Mouse (Mus musculus): ENCODE data around the gene 4930452B06Rik. TPM values are rescaled to one million over a fixed set of nuclear protein-coding genes. Genes with fewer than 3 reads are reported as not detected.

Gene 4930452B06Rik
- polyA plus RNA-seq, 1 experiment from 2014 or later, result 2.5 TPM

GRCm38 (mm10) chr14:8475851-8476250 is 190.2 kb downstream of the 4930452B06Rik start:
- Histone ChIP-seq H3K4me2 (no peak overlapping the region), H3K36me3 (no peaks in the 10 kb centered on the region), H3K4me1 (no peaks in the 10 kb centered on the region), H3K9ac (no peak overlapping the region), H3K9me3 (replicated peaks) (no peaks in the 10 kb centered on the region), H3K4me3 (no peak overlapping the region), H3K27me3 (replicated peaks) (no peaks in the 10 kb centered on the region), H3K27ac (no peak overlapping the region)
- 80% methylated on average over 5 of the region's 5 CpGs for WGBS (ENCODE audit: insufficient replicate concordance)
- no peak for ATAC-seq

- Histone ChIP-seq H3K4me1 (no peaks in the 10 kb centered on the region), H3K9me3 (replicated peaks) (no peaks in the 10 kb centered on the region), H3K4me3 (no peak overlapping the region), H3K9ac (no peak overlapping the region), H3K36me3 (no peaks in the 10 kb centered on the region), H3K27me3 (replicated peaks) (no peaks in the 10 kb centered on the region), H3K4me2 (no peak overlapping the region), H3K27ac (no peak overlapping the region)
- 49% methylated on average over 2 of the region's 2 CpGs for WGBS (ENCODE audit: insufficient replicate concordance)
- no peak for ATAC-seq
These were observed 193.2 kb downstream of the 4930452B06Rik start for GRCm38 (mm10) chr14:8472884-8473283.

DNA sequence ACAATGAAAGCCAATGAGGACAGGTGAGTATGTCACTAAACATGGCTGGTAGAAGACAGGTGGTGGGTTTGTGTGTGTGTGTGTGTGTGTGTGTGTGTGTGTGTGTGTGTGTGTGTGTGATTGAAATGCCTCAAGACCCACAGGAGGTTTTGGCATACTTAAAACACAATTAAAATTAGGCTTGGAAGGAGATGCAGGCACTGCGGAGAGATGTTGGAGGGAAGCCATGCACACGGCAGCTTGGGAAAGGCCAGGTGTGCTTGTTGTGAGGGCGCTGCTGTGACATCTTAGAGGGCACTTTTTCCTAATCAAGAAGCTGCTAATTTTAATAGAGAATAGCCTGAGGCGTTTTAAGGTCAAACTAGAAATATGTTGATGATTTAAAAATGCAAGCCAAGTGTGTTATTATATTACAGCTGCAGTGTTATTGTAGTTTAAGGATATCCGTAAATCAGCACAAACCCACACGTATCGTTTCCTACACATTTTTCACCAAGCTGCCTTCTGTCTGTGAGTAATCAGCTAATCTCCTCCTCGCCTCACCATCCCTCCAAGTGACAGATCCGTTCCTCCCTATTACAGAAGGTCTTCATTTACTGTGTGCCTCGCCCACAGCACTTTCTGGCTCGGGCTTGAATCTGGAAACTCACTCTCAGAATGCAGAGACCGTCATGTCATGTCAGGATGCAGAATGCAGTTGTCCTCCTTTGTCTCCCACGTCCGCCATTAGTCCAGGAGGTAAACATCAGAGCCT is 201.5 kb downstream of the 4930452B06Rik start:
- H3K4me3 ChIP-seq, result no peak overlapping the region
- 57% methylated on average over 14 of the region's 14 CpGs for WGBS (ENCODE audit: insufficient replicate concordance)
- no peaks in the 10 kb centered on the region for H3K36me3 ChIP-seq
- H3K4me1 ChIP-seq, result no peaks in the 10 kb centered on the region
- no peak overlapping the region for H3K27ac ChIP-seq
- no peak for ATAC-seq
- H3K27me3 ChIP-seq (replicated peaks), result no peaks in the 10 kb centered on the region
- H3K9me3 ChIP-seq (replicated peaks), result no peaks in the 10 kb centered on the region
- no peak overlapping the region for H3K9ac ChIP-seq
- H3K4me2 ChIP-seq, result no peak overlapping the region

DNA sequence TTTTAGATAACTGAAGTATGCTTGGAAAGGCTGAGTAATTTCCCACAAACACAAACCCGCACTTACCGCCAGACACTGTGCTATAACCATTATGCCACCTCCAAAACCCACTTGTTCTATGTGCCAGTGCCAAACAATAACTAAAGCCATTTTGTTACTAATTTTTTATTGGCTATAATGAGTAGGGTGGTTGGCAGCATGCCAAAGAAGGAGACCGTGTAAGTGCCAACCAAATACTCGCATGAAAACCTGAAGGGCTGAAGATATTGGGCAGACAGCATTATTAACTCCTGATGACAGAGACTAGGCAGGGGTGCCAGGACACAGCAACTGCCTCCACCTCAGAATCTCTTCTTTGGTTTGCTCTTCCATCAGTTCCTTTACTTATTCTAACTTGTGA is 203.1 kb downstream of the 4930452B06Rik start:
- no peak overlapping the region for H3K9ac ChIP-seq
- WGBS (ENCODE audit: insufficient replicate concordance), result 76% methylated on average over 4 of the region's 4 CpGs
- H3K27me3 ChIP-seq (replicated peaks), result no peaks in the 10 kb centered on the region
- ATAC-seq, result no peak
- H3K9me3 ChIP-seq (replicated peaks), result no peaks in the 10 kb centered on the region
- no peak overlapping the region for H3K4me3 ChIP-seq
- no peak overlapping the region for H3K27ac ChIP-seq
- no peak overlapping the region for H3K4me2 ChIP-seq
- no peaks in the 10 kb centered on the region for H3K4me1 ChIP-seq
- no peaks in the 10 kb centered on the region for H3K36me3 ChIP-seq

GRCm38 (mm10) chr14:8462321-8462909 is 203.6 kb downstream of the 4930452B06Rik start:
- Histone ChIP-seq H3K27ac (no peak overlapping the region), H3K4me3 (no peak overlapping the region), H3K4me2 (no peak overlapping the region), H3K4me1 (no peaks in the 10 kb centered on the region), H3K9me3 (replicated peaks) (no peaks in the 10 kb centered on the region), H3K9ac (no peak overlapping the region), H3K27me3 (replicated peaks) (no peaks in the 10 kb centered on the region), H3K36me3 (no peaks in the 10 kb centered on the region)
- ATAC-seq, result no peak
- 60% methylated on average over 6 of the region's 6 CpGs for WGBS (ENCODE audit: insufficient replicate concordance)

DNA sequence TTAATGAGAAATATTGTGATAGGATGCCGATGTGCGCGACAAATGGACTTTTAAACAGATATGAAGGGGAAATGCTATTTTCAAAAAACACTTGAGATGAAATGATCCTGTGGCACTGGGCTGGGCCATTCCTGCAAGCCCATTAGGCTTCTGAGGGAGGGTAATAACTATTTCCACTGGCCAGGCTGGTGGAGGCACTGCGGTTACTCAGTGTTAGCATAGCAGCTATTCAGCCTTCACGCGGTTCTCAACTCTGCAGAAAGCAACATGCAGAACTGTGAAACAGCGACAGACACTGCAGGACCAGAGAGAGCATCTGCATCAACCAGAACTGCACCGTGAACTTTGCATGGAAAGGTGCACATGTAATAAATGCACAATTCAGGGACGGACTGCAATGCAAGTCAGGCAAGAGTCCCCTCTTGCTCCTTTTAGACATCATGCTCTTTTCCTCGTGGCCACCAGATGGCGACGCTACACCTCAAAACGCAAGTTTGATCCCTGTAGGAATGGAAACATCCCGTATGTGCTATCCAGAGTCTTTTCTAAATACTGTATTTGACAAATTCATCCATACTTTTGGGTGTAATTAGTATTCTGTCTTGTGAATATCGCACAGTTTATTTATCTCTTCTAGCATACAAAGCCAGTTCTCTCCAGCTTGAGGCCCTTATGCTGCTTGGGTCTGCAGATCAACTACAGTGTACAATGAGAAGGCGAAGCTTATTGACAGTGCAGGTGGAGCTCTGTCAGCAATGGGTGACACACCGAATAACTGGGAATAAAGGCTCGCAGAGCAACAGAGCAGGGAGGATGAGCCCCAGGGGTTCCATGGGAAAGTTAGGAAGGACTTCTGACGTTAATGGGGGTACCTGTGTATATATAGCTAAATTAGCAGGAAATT is 205.6 kb downstream of the 4930452B06Rik start:
- Histone ChIP-seq H3K9ac (no peak overlapping the region), H3K9me3 (replicated peaks) (no peaks in the 10 kb centered on the region), H3K27me3 (replicated peaks) (no peaks in the 10 kb centered on the region), H3K4me2 (no peak overlapping the region), H3K27ac (no peak overlapping the region), H3K36me3 (no peaks in the 10 kb centered on the region), H3K4me1 (no peaks in the 10 kb centered on the region), H3K4me3 (no peak overlapping the region)
- no peak for ATAC-seq
- WGBS (ENCODE audit: insufficient replicate concordance), result 37% methylated on average over 19 of the region's 19 CpGs

DNA sequence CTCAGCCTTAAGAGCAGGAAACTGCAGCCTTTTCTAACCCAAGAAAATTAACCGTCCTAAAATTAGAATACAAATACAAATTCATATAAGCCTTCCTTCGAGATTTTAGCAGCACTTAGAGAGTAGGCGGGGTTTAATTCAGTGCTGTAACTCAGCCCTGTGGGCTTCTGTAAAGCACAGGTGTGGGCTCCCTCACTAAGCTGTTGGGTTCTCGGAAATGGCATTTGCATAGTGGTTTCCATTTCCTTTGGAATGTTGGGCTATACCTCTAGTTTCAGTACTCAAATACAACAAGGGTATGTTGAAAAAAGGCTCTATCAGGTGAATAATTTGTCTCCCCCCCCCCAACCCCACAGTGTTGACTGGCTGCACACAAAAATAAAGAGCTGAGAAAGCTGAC is 206.3 kb downstream of the 4930452B06Rik start:
- Histone ChIP-seq H3K4me2 (no peak overlapping the region), H3K4me1 (no peaks in the 10 kb centered on the region), H3K4me3 (no peak overlapping the region), H3K9me3 (replicated peaks) (no peaks in the 10 kb centered on the region), H3K9ac (no peak overlapping the region), H3K36me3 (no peaks in the 10 kb centered on the region), H3K27ac (no peak overlapping the region), H3K27me3 (replicated peaks) (no peaks in the 10 kb centered on the region)
- WGBS (ENCODE audit: insufficient replicate concordance), result 52% methylated on average over 4 of the region's 4 CpGs
- ATAC-seq, result no peak

GRCm38 (mm10) chr14:8451117-8451516 is 214.9 kb downstream of the 4930452B06Rik start:
- Histone ChIP-seq H3K27me3 (replicated peaks) (no peaks in the 10 kb centered on the region), H3K4me3 (no peak overlapping the region), H3K36me3 (no peaks in the 10 kb centered on the region), H3K4me1 (peaks cover 24% of the 10 kb centered on the region), H3K27ac (peak overlapping the region; percentile 43), H3K9me3 (replicated peaks) (no peaks in the 10 kb centered on the region), H3K4me2 (no peak overlapping the region), H3K9ac (no peak overlapping the region)
- WGBS (ENCODE audit: insufficient replicate concordance), result 25% methylated on average over 4 of the region's 4 CpGs
- peak; percentile 83 for ATAC-seq

DNA sequence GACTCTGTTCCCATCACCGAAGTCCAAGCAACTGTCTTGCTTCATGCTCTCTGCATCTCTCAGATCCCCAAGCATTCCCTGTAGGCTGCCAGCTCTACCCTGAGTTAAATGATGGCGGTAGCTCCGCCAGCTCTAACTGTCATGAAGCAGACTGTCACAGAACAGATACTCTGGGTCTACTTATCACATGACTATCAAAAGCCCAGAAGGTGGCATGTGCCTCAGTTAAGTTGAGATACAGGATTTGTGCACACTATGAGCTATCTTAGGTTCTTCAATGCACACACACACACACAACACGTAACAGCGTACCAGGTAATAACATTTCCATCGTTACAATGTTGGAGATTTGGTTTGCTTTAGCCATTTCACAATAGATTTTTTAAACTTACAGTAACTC is 215.7 kb downstream of the 4930452B06Rik start:
- H3K27ac ChIP-seq, result no peak overlapping the region
- no peaks in the 10 kb centered on the region for H3K27me3 ChIP-seq (replicated peaks)
- WGBS (ENCODE audit: insufficient replicate concordance), result 53% methylated on average over 6 of the region's 6 CpGs
- H3K4me1 ChIP-seq, result peaks cover 24% of the 10 kb centered on the region
- ATAC-seq, result peak; percentile 71
- no peak overlapping the region for H3K4me2 ChIP-seq
- no peaks in the 10 kb centered on the region for H3K36me3 ChIP-seq
- no peaks in the 10 kb centered on the region for H3K9me3 ChIP-seq (replicated peaks)
- no peak overlapping the region for H3K4me3 ChIP-seq
- H3K9ac ChIP-seq, result no peak overlapping the region

DNA sequence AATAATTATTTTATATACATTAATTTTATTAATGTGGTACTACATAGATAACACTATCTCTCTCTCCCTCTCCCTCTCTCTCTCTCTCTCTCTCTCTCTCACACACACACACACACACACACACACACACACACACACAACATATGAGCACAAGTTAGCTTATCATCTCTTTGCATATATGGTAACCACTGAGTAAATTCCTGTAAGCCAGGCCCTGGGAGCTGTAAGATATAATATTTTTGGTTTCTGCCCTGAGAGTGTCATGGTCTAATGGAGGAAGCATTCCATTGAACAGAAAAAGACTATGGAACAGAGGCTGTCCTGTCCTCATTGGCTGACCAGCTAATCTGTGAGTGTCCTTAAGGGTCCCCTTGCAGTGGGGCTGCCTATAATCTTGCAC is 216.7 kb downstream of the 4930452B06Rik start:
- no peak overlapping the region for H3K4me3 ChIP-seq
- H3K4me1 ChIP-seq, result peaks cover 24% of the 10 kb centered on the region
- peak; percentile 49 for ATAC-seq
- no peak overlapping the region for H3K9ac ChIP-seq
- no peak overlapping the region for H3K4me2 ChIP-seq
- H3K36me3 ChIP-seq, result no peaks in the 10 kb centered on the region
- no peaks in the 10 kb centered on the region for H3K9me3 ChIP-seq (replicated peaks)
- 0 out of 2 replicates have a peak overlapping the region, but pooled peaks have one; percentile 2 for H3K27ac ChIP-seq
- H3K27me3 ChIP-seq (replicated peaks), result no peaks in the 10 kb centered on the region

DNA sequence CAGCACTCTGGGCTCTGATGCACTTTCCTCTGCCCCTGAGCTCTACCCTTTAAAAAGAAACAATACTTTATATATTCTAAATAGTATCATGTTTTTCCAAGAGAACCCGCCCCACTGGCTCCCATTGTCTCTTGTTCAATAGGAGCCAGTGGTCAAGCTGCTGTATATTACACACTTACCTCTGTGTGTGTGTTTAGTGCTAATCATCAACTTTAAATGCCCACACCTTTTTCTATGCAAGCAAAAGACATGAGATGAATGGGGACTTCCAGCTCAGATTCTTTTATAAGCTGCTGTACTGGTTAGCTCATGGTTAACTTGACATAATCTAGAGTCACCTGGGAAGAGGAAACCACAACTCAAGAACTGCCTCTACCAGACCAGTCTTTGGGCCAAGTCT is 218.7 kb downstream of the 4930452B06Rik start:
- H3K27me3 ChIP-seq (replicated peaks), result no peaks in the 10 kb centered on the region
- no peak overlapping the region for H3K9ac ChIP-seq
- 61% methylated on average over 1 of the region's 1 CpGs for WGBS (ENCODE audit: insufficient replicate concordance)
- no peaks in the 10 kb centered on the region for H3K9me3 ChIP-seq (replicated peaks)
- peaks cover 24% of the 10 kb centered on the region for H3K4me1 ChIP-seq
- ATAC-seq, result no peak
- H3K36me3 ChIP-seq, result no peaks in the 10 kb centered on the region
- H3K4me2 ChIP-seq, result no peak overlapping the region
- H3K4me3 ChIP-seq, result no peak overlapping the region
- no peak overlapping the region for H3K27ac ChIP-seq

DNA sequence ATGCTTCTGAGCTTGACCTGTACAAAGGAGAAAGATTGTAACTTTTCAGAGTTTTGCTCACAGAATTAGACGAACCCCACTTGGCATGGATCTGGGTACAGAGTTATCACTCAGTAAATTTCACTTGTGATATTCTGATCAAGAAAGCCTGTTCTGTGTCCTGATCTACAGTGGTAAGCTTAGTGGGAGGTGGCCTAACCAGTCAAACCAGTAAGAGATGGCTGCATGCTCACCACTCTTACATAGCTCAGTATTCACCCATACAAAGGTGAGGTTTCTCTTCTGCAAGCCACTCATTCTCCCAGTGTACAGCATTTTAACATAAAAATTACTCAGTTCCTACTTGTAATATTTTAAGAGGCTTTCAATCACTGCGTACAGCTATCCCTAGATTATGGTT is 221.7 kb downstream of the 4930452B06Rik start:
- ATAC-seq, result no peak
- 62% methylated on average over 2 of the region's 2 CpGs for WGBS (ENCODE audit: insufficient replicate concordance)
- H3K9me3 ChIP-seq (replicated peaks), result no peaks in the 10 kb centered on the region

More for the DNA sequence above, 221.7 kb downstream of the 4930452B06Rik start:
- Histone ChIP-seq H3K9ac (no peak overlapping the region), H3K36me3 (no peaks in the 10 kb centered on the region), H3K4me3 (no peak overlapping the region), H3K27me3 (replicated peaks) (no peaks in the 10 kb centered on the region), H3K4me2 (no peak overlapping the region), H3K27ac (no peak overlapping the region), H3K4me1 (peaks cover 5% of the 10 kb centered on the region)

Data from liver, embryonic 12.5 days (tissue).